Mouse (Mus musculus): ENCODE measurements at regions not wholly inside any gene's neighbourhood (a gene's known extent, or its start where the extent isn't known, plus 50 kb on each side); places are given as distances from the start of the nearest gene placed in this dataset.

- Histone ChIP-seq H3K4me1 (ENCODE audit: control insufficient read depth, insufficient read depth, low read length) (peaks cover 32% of the 10 kb centered on the region), H3K27ac (replicated peaks; ENCODE audit: low read depth, low read length) (peak overlapping the region; percentile 50), H3K36me3 (ENCODE audit: control insufficient read depth, insufficient read depth, low read length) (no peaks in the 10 kb centered on the region), H3K9me3 (ENCODE audit: control insufficient read depth, low read length) (no peaks in the 10 kb centered on the region), H3K4me3 (replicated peaks; ENCODE audit: low read depth, low read length) (no peak overlapping the region), H3K27me3 (ENCODE audit: control insufficient read depth, insufficient read depth, low read length) (no peaks in the 10 kb centered on the region), H3K9ac (replicated peaks; ENCODE audit: low read length) (no peak overlapping the region), H3K4me2 (ENCODE audit: low read length) (peak overlapping the region; percentile 13)
- WGBS, result 26% methylated on average over 22 of the region's 22 CpGs
- peak; percentile 78 for DNase-seq
- peak; percentile 15; the same call in 1 of the 2 replicates for ATAC-seq (ENCODE audit: low FRiP score, low TSS enrichment)
These were observed 65.6 kb upstream of the Gm10260 start for GRCm38 (mm10) chr13:97825801-97826576.

DNA sequence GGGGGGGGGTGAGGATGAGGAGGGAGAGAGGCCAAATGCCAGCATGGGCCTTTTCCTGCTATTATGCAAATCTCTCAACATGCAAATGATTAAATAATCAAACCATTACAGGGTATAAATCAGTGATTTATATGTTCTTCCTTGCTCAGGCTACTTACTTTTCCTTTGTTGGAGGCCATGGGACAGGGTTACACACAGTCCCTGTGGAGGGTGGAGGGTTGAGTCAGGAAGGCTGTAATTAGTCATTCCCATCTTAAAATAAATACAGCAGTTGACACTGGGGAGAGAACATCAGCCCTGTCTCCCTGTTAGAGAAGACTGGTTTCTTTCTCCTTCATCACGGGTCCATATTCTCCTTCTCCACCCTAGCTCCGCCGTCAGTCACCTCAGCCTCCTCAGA is 64.9 kb upstream of the Gm10260 start:
- WGBS, result 26% methylated on average over 3 of the region's 3 CpGs
- H3K27ac ChIP-seq (replicated peaks; ENCODE audit: low read depth, low read length), result peak overlapping the region; percentile 50; the same call in 1 of the 2 replicates
- no peaks in the 10 kb centered on the region for H3K36me3 ChIP-seq (ENCODE audit: control insufficient read depth, insufficient read depth, low read length)
- peak; percentile 18; the same call in 1 of the 2 replicates for ATAC-seq (ENCODE audit: low FRiP score, low TSS enrichment)
- H3K4me3 ChIP-seq (replicated peaks; ENCODE audit: low read depth, low read length), result no peak overlapping the region
- no peaks in the 10 kb centered on the region for H3K27me3 ChIP-seq (ENCODE audit: control insufficient read depth, insufficient read depth, low read length)
- H3K4me1 ChIP-seq (ENCODE audit: control insufficient read depth, insufficient read depth, low read length), result peaks cover 32% of the 10 kb centered on the region
- H3K9ac ChIP-seq (replicated peaks; ENCODE audit: low read length), result no peak overlapping the region
- DNase-seq, result no peak
- H3K4me2 ChIP-seq (ENCODE audit: low read length), result peak overlapping the region; percentile 13
- H3K9me3 ChIP-seq (ENCODE audit: control insufficient read depth, low read length), result no peaks in the 10 kb centered on the region

DNA sequence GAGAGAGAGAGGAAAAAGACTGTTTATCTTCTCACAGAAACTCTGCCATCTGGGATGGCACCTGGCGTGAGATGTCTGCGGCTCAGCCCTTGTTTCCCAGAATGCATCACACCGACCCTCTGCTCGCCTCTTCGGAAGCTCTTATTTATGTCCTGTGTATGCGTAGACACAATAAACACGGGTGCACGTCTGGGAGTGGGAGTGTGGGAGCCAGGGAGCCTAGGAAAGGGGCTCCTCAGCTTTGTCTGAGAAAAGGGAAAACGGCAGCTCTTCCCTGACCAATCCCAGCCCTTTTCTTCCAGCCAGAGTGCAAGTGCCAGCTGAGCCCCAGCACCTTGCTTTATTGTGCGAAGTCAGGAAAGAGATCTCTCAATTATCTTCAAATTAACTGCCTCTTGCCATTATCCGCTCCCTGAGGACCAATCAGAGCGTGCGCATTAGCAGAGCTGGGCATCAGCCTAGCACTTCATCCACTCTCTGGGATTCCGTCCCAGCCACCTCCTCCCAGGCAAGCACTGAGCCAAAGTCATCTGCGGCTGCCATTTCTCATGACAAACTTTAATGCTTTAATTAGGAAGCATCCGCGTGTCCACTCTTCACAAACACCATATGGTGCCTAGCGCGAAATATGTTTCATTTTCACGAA is 63.8 kb upstream of the Gm10260 start:
- Histone ChIP-seq H3K4me3 (replicated peaks; ENCODE audit: low read depth, low read length) (peak overlapping the region; percentile 18), H3K4me2 (ENCODE audit: low read length) (peak overlapping the region; percentile 57), H3K36me3 (ENCODE audit: control insufficient read depth, insufficient read depth, low read length) (no peaks in the 10 kb centered on the region), H3K27me3 (ENCODE audit: control insufficient read depth, insufficient read depth, low read length) (no peaks in the 10 kb centered on the region), H3K27ac (replicated peaks; ENCODE audit: low read depth, low read length) (peak overlapping the region; percentile 72), H3K9ac (replicated peaks; ENCODE audit: low read length) (peak overlapping the region; percentile 38; the same call in 1 of the 2 replicates), H3K9me3 (ENCODE audit: control insufficient read depth, low read length) (no peaks in the 10 kb centered on the region), H3K4me1 (ENCODE audit: control insufficient read depth, insufficient read depth, low read length) (peaks cover 32% of the 10 kb centered on the region)
- ATAC-seq (ENCODE audit: low FRiP score, low TSS enrichment), result peak; percentile 85
- DNase-seq, result peak; percentile 85
- 12% methylated on average over 20 of the region's 20 CpGs for WGBS

DNA sequence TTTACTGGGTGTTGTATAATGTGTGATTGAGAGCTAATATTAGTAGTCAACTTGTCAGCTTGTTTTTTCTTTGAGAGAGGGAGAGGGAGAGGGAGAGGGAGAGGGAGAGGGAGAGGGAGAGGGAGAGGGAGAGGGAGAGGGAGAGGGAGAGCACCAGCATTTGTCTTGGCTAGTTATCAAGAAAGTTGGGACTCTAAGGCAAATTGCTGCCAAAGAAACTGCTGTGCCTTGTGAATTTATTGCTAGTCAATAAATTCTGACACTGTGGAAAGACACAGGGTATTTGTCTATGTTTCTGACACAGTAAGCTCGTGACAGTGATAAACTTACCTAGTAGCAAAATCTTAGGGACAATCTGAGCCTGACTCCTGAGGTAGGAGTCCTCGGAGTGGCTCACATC is 61.2 kb upstream of the Gm10260 start:
- peaks cover 32% of the 10 kb centered on the region for H3K4me1 ChIP-seq (ENCODE audit: control insufficient read depth, insufficient read depth, low read length)
- no peaks in the 10 kb centered on the region for H3K9me3 ChIP-seq (ENCODE audit: control insufficient read depth, low read length)
- ATAC-seq (ENCODE audit: low FRiP score, low TSS enrichment) (no peak), DNase-seq (no peak)
- no peaks in the 10 kb centered on the region for H3K36me3 ChIP-seq (ENCODE audit: control insufficient read depth, insufficient read depth, low read length)
- H3K27me3 ChIP-seq (ENCODE audit: control insufficient read depth, insufficient read depth, low read length), result no peaks in the 10 kb centered on the region
- H3K9ac ChIP-seq (replicated peaks; ENCODE audit: low read length), result no peak overlapping the region
- H3K4me3 ChIP-seq (replicated peaks; ENCODE audit: low read depth, low read length), result no peak overlapping the region
- H3K4me2 ChIP-seq (ENCODE audit: low read length), result no peak overlapping the region
- H3K27ac ChIP-seq (replicated peaks; ENCODE audit: low read depth, low read length), result no peak overlapping the region
- 82% methylated on average over 2 of the region's 2 CpGs for WGBS

DNA sequence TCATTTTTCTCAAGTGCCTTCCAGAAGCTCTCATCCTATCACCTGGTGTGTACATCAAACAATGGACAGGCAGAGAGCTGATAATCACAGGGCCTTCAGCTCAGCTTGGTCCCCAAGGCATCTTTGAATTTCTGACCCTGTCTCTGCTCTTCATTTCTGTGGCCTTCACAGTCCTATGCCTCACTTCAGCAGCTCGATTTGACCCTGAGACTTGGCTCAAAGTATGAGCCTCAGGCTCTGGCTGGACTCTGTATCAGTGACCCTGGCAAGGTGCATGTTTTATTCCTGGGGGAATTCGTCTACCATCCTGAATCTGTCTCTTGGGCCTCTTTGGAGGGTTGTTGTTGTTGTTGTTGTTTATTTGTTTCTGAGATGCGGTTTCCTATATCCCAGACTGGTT is 60.6 kb upstream of the Gm10260 start:
- no peak for ATAC-seq (ENCODE audit: low FRiP score, low TSS enrichment)
- no peaks in the 10 kb centered on the region for H3K9me3 ChIP-seq (ENCODE audit: control insufficient read depth, low read length)

GRCm38 (mm10) chr13:97820401-97820800 is 60.0 kb upstream of the Gm10260 start:
- Histone ChIP-seq H3K4me3 (replicated peaks; ENCODE audit: low read depth, low read length) (no peak overlapping the region), H3K36me3 (ENCODE audit: control insufficient read depth, insufficient read depth, low read length) (no peaks in the 10 kb centered on the region), H3K4me1 (ENCODE audit: control insufficient read depth, insufficient read depth, low read length) (peaks cover 21% of the 10 kb centered on the region), H3K9ac (replicated peaks; ENCODE audit: low read length) (no peak overlapping the region), H3K27me3 (ENCODE audit: control insufficient read depth, insufficient read depth, low read length) (no peaks in the 10 kb centered on the region), H3K4me2 (ENCODE audit: low read length) (no peak overlapping the region), H3K9me3 (ENCODE audit: control insufficient read depth, low read length) (no peaks in the 10 kb centered on the region), H3K27ac (replicated peaks; ENCODE audit: low read depth, low read length) (no peak overlapping the region)
- DNase-seq (no peak), ATAC-seq (ENCODE audit: low FRiP score, low TSS enrichment) (no peak)
- WGBS, result 95% methylated on average over 8 of the region's 8 CpGs

More for the DNA sequence above, 60.6 kb upstream of the Gm10260 start:
- no peak overlapping the region for H3K4me2 ChIP-seq (ENCODE audit: low read length)
- 82% methylated on average over 3 of the region's 3 CpGs for WGBS
- DNase-seq, result no peak
- no peak overlapping the region for H3K4me3 ChIP-seq (replicated peaks; ENCODE audit: low read depth, low read length)
- no peak overlapping the region for H3K27ac ChIP-seq (replicated peaks; ENCODE audit: low read depth, low read length)
- no peak overlapping the region for H3K9ac ChIP-seq (replicated peaks; ENCODE audit: low read length)
- no peaks in the 10 kb centered on the region for H3K27me3 ChIP-seq (ENCODE audit: control insufficient read depth, insufficient read depth, low read length)
- peaks cover 27% of the 10 kb centered on the region for H3K4me1 ChIP-seq (ENCODE audit: control insufficient read depth, insufficient read depth, low read length)
- no peaks in the 10 kb centered on the region for H3K36me3 ChIP-seq (ENCODE audit: control insufficient read depth, insufficient read depth, low read length)

- 94% methylated on average over 9 of the region's 9 CpGs for WGBS
- no peak overlapping the region for H3K4me3 ChIP-seq (replicated peaks; ENCODE audit: low read depth, low read length)
- H3K27ac ChIP-seq (replicated peaks; ENCODE audit: low read depth, low read length), result no peak overlapping the region
- DNase-seq, result no peak
- peaks cover 9% of the 10 kb centered on the region for H3K4me1 ChIP-seq (ENCODE audit: control insufficient read depth, insufficient read depth, low read length)
- H3K4me2 ChIP-seq (ENCODE audit: low read length), result no peak overlapping the region
- no peak for ATAC-seq (ENCODE audit: low FRiP score, low TSS enrichment)
- no peak overlapping the region for H3K9ac ChIP-seq (replicated peaks; ENCODE audit: low read length)
- no peaks in the 10 kb centered on the region for H3K9me3 ChIP-seq (ENCODE audit: control insufficient read depth, low read length)
- H3K27me3 ChIP-seq (ENCODE audit: control insufficient read depth, insufficient read depth, low read length), result no peaks in the 10 kb centered on the region
- no peaks in the 10 kb centered on the region for H3K36me3 ChIP-seq (ENCODE audit: control insufficient read depth, insufficient read depth, low read length)
These were observed 58.6 kb upstream of the Gm10260 start for GRCm38 (mm10) chr13:97819036-97819435.

DNA sequence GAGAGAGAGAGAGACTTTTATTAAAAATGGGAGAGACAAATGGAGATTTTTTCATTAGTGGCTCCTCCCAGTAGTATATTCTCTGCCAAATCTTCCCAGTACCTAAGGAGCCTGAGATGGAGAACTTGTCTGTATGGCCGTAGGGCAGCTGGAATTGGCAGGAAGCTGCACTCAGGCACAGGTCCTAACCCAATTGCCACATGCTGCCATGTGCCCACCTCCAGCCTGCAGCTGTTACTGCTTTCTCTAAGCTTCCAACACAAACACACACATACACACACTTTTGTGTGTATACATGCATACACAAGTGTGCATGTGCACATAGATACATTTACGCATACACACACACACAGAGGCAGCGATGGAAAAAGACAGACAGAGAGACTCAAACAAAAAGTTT is 56.5 kb upstream of the Gm10260 start:
- Histone ChIP-seq H3K36me3 (ENCODE audit: control insufficient read depth, insufficient read depth, low read length) (no peaks in the 10 kb centered on the region), H3K9me3 (ENCODE audit: control insufficient read depth, low read length) (no peaks in the 10 kb centered on the region), H3K4me2 (ENCODE audit: low read length) (no peak overlapping the region), H3K4me1 (ENCODE audit: control insufficient read depth, insufficient read depth, low read length) (no peaks in the 10 kb centered on the region), H3K9ac (replicated peaks; ENCODE audit: low read length) (no peak overlapping the region), H3K27ac (replicated peaks; ENCODE audit: low read depth, low read length) (no peak overlapping the region), H3K4me3 (replicated peaks; ENCODE audit: low read depth, low read length) (no peak overlapping the region), H3K27me3 (ENCODE audit: control insufficient read depth, insufficient read depth, low read length) (no peaks in the 10 kb centered on the region)
- WGBS, result 88% methylated on average over 3 of the region's 3 CpGs
- no peak for DNase-seq
- ATAC-seq (ENCODE audit: low FRiP score, low TSS enrichment), result no peak

All from midbrain, embryonic 14.5 days (tissue).